Mouse (Mus musculus): ENCODE measurements around the gene Cd63. TPM values are rescaled to one million over a fixed set of nuclear protein-coding genes. Genes with fewer than 3 reads are reported as not detected.

Gene Cd63
- total and polyA plus RNA-seq, 3 experiments: not detected

DNA sequence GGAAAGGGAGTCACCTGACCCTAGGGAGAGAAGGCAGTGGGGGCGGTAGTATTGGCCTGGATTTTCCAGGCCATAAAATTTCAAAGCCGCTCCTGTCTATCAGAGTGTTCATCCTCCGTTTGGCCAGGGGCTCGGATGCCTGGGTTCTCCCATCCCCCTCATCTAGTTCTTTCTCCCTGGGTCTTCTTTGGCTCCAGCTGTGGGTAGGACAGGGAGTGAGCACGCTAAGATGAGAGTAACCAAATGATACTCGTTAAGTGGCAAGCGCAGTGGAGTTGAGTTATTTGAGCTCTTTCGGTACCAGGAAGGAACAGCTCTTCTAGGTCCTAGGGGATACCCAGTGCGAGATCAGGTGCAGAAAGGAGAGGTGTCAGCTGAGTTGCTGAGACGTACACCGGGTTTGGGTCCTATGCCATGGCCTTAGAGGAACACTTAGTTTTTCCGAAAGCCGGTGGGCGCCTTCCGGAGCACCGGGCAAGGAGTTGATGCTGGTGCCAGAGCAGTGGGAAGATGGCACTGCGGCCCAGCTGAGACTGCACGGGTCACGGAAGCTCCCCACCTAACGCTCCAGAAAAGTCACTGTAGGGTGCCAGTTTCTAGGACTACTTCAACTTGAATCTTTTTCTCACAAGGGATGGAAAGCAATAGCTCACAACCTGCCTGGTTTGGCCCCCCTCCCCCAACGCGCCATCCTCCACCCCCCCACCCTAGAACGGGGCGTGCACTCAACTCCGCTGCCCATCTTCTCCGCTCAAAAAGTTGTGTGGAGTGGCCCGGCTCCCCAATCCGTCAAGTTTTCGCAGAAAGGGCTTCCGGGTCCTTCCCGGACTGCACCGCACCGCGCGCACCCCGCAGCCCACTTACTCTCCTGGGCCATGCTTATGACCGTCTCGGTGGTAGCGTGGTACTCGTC is 10.2 kb upstream of the Cd63 start:
- in situ Hi-C loops (cut with MboI; ENCODE audit: low pct_ligation_motif_present, low pct_unique_long_range_greater_than_20kb, low sequenced_read_pairs) (loop anchor here (5.0 kb wide), 1 partner anchor 158 kb away; no protein-coding TSS in a partner anchor), dilution Hi-C loops (cut with MboI; ENCODE audit: extremely low pct_ligation_motif_present, extremely low pct_unique_long_range_greater_than_20kb, low sequenced_read_pairs) (no loop called here)
- Histone ChIP-seq H3K4me2 (ENCODE audit: insufficient read depth, low read depth, poor library complexity, severe bottlenecking) (peak overlapping the region; percentile 81), H3K36me3 (replicated peaks in 1 of 2; ENCODE audit: control insufficient read depth in 1 of 2, insufficient read depth in 1 of 2, low read length in 1 of 2) (peaks cover 11 to 28% of the 10 kb centered on the region in 2 experiments), H3K27ac (ENCODE audit: insufficient read depth, low read depth) (peak overlapping the region; percentile 5; the same call in 1 of the 2 replicates), H3K4me1 (ENCODE audit: control insufficient read depth in 1 of 2, insufficient read depth in 2 of 2) (peaks cover 10 to 28% of the 10 kb centered on the region in 2 experiments), H3K9me3 (replicated peaks; ENCODE audit: low read length) (no peaks in the 10 kb centered on the region), H3K4me3 (replicated peaks in 1 of 3; ENCODE audit: low read depth in 2 of 3, low read length in 2 of 3, poor library complexity in 1 of 3) (peak overlapping the region; percentile 63 to 76 (median 71)), H3K27me3 (replicated peaks) (peaks cover 14% of the 10 kb centered on the region), H3K9ac (ENCODE audit: insufficient read depth, low read depth) (peak overlapping the region; percentile 23), H3K79me2 (replicated peaks; ENCODE audit: control insufficient read depth, extremely low read depth, insufficient read depth, poor library complexity, severe bottlenecking) (no peaks in the 10 kb centered on the region)
- TF ChIP-seq NRF1 (IDR thresholded peaks at IDR 0.05; ENCODE audit: low read depth, low read length) (no peak), SIN3A (IDR thresholded peaks at IDR 0.05; ENCODE audit: low read length) (peak; percentile 25; the same call in 1 of the 2 replicates), HCFC1 (IDR thresholded peaks at IDR 0.05; ENCODE audit: low read depth, low read length) (peak; percentile 7; the same call in 1 of the 2 replicates)
- DNase-seq (ENCODE audit: extremely low read depth): peak; percentile 38

DNA sequence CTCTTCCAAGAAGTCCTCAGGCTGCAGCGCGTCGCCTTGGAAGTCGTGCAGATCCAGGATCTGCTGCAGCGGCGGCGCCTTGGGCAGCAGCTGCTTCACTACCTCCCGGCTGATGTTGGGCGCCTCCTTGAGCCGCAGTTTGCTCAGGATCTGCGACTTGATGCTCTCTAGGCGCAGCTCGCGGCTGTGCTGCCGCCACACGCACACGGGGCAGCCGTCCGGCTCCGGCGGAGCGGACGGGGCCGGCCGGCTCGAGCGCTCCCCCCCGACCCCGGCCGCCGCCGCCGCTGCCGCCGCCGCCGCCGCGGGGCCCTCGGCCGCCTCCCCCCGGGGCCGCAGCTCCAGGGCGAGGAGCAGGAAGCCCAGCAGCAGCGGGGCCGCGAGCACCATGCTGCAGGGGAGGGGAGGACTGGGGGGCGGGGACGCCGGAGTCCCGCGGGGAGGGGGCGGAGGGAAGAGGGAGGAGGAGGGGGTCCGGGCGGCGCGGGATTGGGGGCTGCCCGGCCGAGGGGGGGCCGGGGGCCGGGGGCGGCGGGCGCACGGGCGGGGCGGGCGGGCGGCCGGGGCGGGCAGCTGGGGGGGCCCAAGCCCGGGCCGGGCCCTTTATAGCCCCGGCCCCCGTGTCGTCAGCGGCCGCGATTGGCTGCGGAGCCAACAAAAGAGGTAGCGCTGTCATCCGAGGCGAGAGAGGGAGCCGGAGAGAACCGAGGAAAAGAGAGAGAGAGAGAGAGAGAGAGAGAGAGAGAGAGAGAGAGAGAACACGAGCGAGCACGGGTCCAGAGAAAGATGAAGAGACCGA is 9.3 kb upstream of the Cd63 start, which contains the start of gene Gdf11:
Gene Gdf11, minus strand, starts transcription at position 423 of the 799 bp plus-strand sequence.
- H3K27ac ChIP-seq (ENCODE audit: insufficient read depth, low read depth): peak within 1 kb of the TSS; percentile 5; the same call in 1 of the 2 replicates
- H3K4me2 ChIP-seq (ENCODE audit: insufficient read depth, low read depth, poor library complexity, severe bottlenecking): peak within 1 kb of the TSS; percentile 81
- peaks cover 10 to 26% of the 10 kb centered on the region in 2 experiments for H3K4me1 ChIP-seq (ENCODE audit: control insufficient read depth in 1 of 2, insufficient read depth in 2 of 2)
- peaks cover 20% of the 10 kb centered on the region for H3K27me3 ChIP-seq (replicated peaks)
- in situ Hi-C loops (cut with MboI; ENCODE audit: low pct_ligation_motif_present, low pct_unique_long_range_greater_than_20kb, low sequenced_read_pairs): loop anchor here (5.0 kb wide), 1 partner anchor 159 kb away; no protein-coding TSS in a partner anchor
- dilution Hi-C loops (cut with MboI; ENCODE audit: extremely low pct_ligation_motif_present, extremely low pct_unique_long_range_greater_than_20kb, low sequenced_read_pairs): no loop called here
- H3K4me3 ChIP-seq (replicated peaks in 1 of 3; ENCODE audit: low read depth in 2 of 3, low read length in 2 of 3, poor library complexity in 1 of 3): peak within 1 kb of the TSS; percentile 63 to 76 (median 71)
- no peaks in the 10 kb centered on the region for H3K9me3 ChIP-seq (replicated peaks; ENCODE audit: low read length)
- peaks cover 4 to 19% of the 10 kb centered on the region in 2 experiments for H3K36me3 ChIP-seq (replicated peaks in 1 of 2; ENCODE audit: control insufficient read depth in 1 of 2, insufficient read depth in 1 of 2, low read length in 1 of 2)
- TF ChIP-seq ZMIZ1 (IDR thresholded peaks at IDR 0.05; ENCODE audit: low read depth, low read length) (no peak), HCFC1 (IDR thresholded peaks at IDR 0.05; ENCODE audit: low read depth, low read length) (0 out of 2 replicates have a peak, but pooled peaks have one; percentile 7), SMC3 (IDR thresholded peaks at IDR 0.05; ENCODE audit: low read depth, low read length) (no peak), E2F4 (IDR thresholded peaks at IDR 0.05; ENCODE audit: insufficient replicate concordance, low read depth, low read length) (no peak), BHLHE40 (IDR thresholded peaks at IDR 0.05; ENCODE audit: low read depth, low read length) (no peak), MXI1 (IDR thresholded peaks at IDR 0.05; ENCODE audit: low read depth, low read length) (peak; percentile 37; the same call in 1 of the 2 replicates), JUND (conservative IDR thresholded peaks at IDR 0.05; ENCODE audit: low read depth, low read length) (no peak), JUN (IDR thresholded peaks at IDR 0.05; ENCODE audit: insufficient read depth, low read depth, low read length) (no peak), TBP (conservative IDR thresholded peaks at IDR 0.05; ENCODE audit: low read depth, low read length) (no peak), NRF1 (IDR thresholded peaks at IDR 0.05; ENCODE audit: low read depth, low read length) (peak; percentile 46), PAX5 (IDR thresholded peaks at IDR 0.05; ENCODE audit: low read length) (no peak), POLR2A (IDR thresholded peaks at IDR 0.05; ENCODE audit: low read depth, low read length) (0 out of 2 replicates have a peak, but pooled peaks have one; percentile 29), UBTF (IDR thresholded peaks at IDR 0.05; ENCODE audit: low read depth, low read length) (0 out of 2 replicates have a peak, but pooled peaks have one; percentile 53), MAZ (IDR thresholded peaks at IDR 0.05; ENCODE audit: low read depth, low read length) (0 out of 2 replicates have a peak, but pooled peaks have one; percentile 47), CTCF (conservative IDR thresholded peaks at IDR 0.05 in 1 of 2, IDR thresholded peaks at IDR 0.05 in 1 of 2; ENCODE audit: low read depth in 2 of 2, low read length in 2 of 2) (peak in 1 of 2 experiments; percentile 14; a peak in 1 of 4 replicates)
- peak within 1 kb of the TSS; percentile 23 for H3K9ac ChIP-seq (ENCODE audit: insufficient read depth, low read depth)
- peak; percentile 46 for DNase-seq (ENCODE audit: extremely low read depth)
- no peaks in the 10 kb centered on the region for H3K79me2 ChIP-seq (replicated peaks; ENCODE audit: control insufficient read depth, extremely low read depth, insufficient read depth, poor library complexity, severe bottlenecking)
